Mouse (Mus musculus) bone marrow, adult 2 months (tissue): ENCODE data around the gene Suclg2.

ENCODE experiments used
- CTCF ChIP-seq: fragments of 200-500 bp; IDR thresholded peaks from 2 replicates; pipeline ENCODE4 v1.5.1; 2011; ENCODE audit warnings: low read length, control low read depth; ENCODE audit not compliant: control insufficient read depth, insufficient read depth
- POLR2A ChIP-seq: fragments of 200-500 bp; IDR thresholded peaks from 2 replicates; pipeline ENCODE4 v1.6.1; 2011; ENCODE audit warnings: low read depth, mild to moderate bottlenecking, control low read depth, low read length, borderline replicate concordance; ENCODE audit not compliant: control insufficient read depth

DNA sequence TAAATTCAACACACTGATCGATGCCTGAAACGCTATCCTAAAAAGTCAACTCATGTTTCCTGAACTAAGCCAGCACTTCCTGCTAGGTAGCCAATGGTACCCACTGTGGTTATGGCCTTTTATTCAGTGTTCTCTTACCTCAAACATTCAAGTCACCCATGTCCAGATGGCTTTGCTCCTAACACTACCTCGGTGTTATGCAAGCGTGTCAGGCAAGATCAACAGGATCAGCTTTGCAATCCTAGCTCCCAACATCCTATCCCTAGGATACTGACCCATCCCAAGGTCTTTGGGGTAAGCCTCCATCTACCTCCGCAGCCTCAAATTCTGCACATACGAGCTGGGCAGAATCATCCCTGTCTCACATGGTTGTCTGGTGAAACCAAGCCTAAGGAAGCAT lies 7.7 kb downstream of the Suclg2 start:
- no peak for TF ChIP-seq CTCF
- TF ChIP-seq POLR2A: no peak
